Mouse (Mus musculus): ENCODE measurements around the gene Ice1. TPM values are rescaled to one million over a fixed set of nuclear protein-coding genes. Genes with fewer than 3 reads are reported as not detected.

Ice1 gene
- polyA plus RNA-seq, 1 experiment from 2014 or later: 19.9 TPM

GRCm38 (mm10) chr13:70539842-70540241, 97.6 kb downstream of the Ice1 start:
- no peak overlapping the region for H3K9ac ChIP-seq
- H3K27me3 ChIP-seq: no peaks in the 10 kb centered on the region
- no peak overlapping the region for H3K27ac ChIP-seq
- no peak for ATAC-seq (replicated peaks; ENCODE audit: low FRiP score)
- no peaks in the 10 kb centered on the region for H3K4me1 ChIP-seq
- H3K4me2 ChIP-seq: no peak overlapping the region
- no peak overlapping the region for H3K4me3 ChIP-seq (replicated peaks)
- H3K36me3 ChIP-seq: no peaks in the 10 kb centered on the region
- no peaks in the 10 kb centered on the region for H3K9me3 ChIP-seq (replicated peaks)
- 95% methylated on average over 1 of the region's 1 CpGs for whole genome bisulfite sequencing

GRCm38 (mm10) chr13:70533412-70533811, 104.0 kb downstream of the Ice1 start:
- 91% methylated on average over 5 of the region's 5 CpGs for WGBS
- no peaks in the 10 kb centered on the region for H3K4me1 ChIP-seq
- no peak for ATAC-seq (replicated peaks; ENCODE audit: low FRiP score)

GRCm38 (mm10) chr13:70532719-70533118, 104.7 kb downstream of the Ice1 start:
- no peaks in the 10 kb centered on the region for H3K36me3 ChIP-seq
- 90% methylated on average over 10 of the region's 10 CpGs for WGBS
- no peaks in the 10 kb centered on the region for H3K9me3 ChIP-seq (replicated peaks)
- no peaks in the 10 kb centered on the region for H3K4me1 ChIP-seq
- no peak for ATAC-seq (replicated peaks; ENCODE audit: low FRiP score)
- H3K4me2 ChIP-seq: no peak overlapping the region
- H3K27ac ChIP-seq: no peak overlapping the region
- no peaks in the 10 kb centered on the region for H3K27me3 ChIP-seq
- no peak overlapping the region for H3K9ac ChIP-seq
- H3K4me3 ChIP-seq (replicated peaks): no peak overlapping the region

More at GRCm38 (mm10) chr13:70533412-70533811, 104.0 kb downstream of the Ice1 start:
- H3K27ac ChIP-seq: no peak overlapping the region
- no peaks in the 10 kb centered on the region for H3K36me3 ChIP-seq
- H3K4me3 ChIP-seq (replicated peaks): no peak overlapping the region
- H3K4me2 ChIP-seq: no peak overlapping the region
- no peaks in the 10 kb centered on the region for H3K9me3 ChIP-seq (replicated peaks)
- H3K9ac ChIP-seq: no peak overlapping the region
- no peaks in the 10 kb centered on the region for H3K27me3 ChIP-seq

DNA sequence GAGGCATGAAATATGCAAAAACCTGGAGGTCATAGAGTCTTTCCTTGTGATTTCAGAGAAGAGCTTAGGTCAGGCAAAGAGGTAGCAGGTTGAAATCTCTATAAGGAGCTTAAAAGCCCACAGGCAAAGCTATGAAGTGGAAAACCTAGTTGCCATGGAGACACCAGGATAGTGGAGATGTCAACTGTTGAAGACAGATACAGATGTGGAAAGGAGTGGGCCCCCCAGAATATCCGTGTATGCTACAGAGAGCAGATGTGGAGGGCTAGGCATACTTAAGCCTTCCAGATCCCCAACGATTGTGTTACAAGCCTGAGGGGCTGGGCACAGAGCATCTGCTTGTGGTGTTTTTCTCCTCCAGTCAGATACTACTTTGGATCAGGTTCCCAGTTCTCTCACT, 119.8 kb downstream of the Ice1 start:
- Histone ChIP-seq H3K27me3 (no peaks in the 10 kb centered on the region), H3K4me3 (replicated peaks) (no peak overlapping the region), H3K4me2 (no peak overlapping the region), H3K9ac (no peak overlapping the region), H3K9me3 (replicated peaks) (no peaks in the 10 kb centered on the region), H3K4me1 (no peaks in the 10 kb centered on the region), H3K36me3 (no peaks in the 10 kb centered on the region), H3K27ac (no peak overlapping the region)
- no peak for ATAC-seq (replicated peaks; ENCODE audit: low FRiP score)
- 65% methylated on average over 2 of the region's 2 CpGs for WGBS

GRCm38 (mm10) chr13:70515004-70515403, 122.4 kb downstream of the Ice1 start:
- Histone ChIP-seq H3K27me3 (no peaks in the 10 kb centered on the region), H3K4me1 (no peaks in the 10 kb centered on the region), H3K36me3 (no peaks in the 10 kb centered on the region), H3K27ac (no peak overlapping the region), H3K9ac (no peak overlapping the region), H3K4me3 (replicated peaks) (no peak overlapping the region), H3K4me2 (no peak overlapping the region), H3K9me3 (replicated peaks) (no peaks in the 10 kb centered on the region)
- WGBS: 80% methylated on average over 2 of the region's 2 CpGs
- no peak for ATAC-seq (replicated peaks; ENCODE audit: low FRiP score)

DNA sequence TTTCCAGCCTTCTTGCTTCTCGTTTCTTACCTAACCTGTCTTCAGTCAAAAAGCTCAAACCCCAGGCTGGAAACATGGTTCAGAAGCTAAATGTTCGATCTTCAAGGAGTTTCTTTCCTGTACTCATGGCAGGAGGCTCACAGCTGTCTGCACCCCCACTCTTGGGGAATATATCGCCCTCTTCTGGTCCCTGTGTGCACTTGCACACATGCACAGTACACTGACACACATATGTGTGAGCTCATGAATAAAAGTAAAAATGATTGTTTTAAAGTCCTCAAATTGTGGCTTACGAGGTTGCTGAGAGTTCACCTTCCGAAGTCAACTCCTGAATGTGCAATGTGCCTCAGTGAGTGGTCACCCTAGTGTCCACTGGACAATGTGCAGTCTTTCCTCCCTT, 127.2 kb downstream of the Ice1 start:
- no peak for ATAC-seq (replicated peaks; ENCODE audit: low FRiP score)
- Histone ChIP-seq H3K27ac (no peak overlapping the region), H3K9ac (no peak overlapping the region), H3K9me3 (replicated peaks) (no peaks in the 10 kb centered on the region), H3K4me1 (no peaks in the 10 kb centered on the region), H3K36me3 (no peaks in the 10 kb centered on the region), H3K4me3 (replicated peaks) (no peak overlapping the region), H3K27me3 (no peaks in the 10 kb centered on the region), H3K4me2 (no peak overlapping the region)
- 78% methylated on average over 5 of the region's 5 CpGs for WGBS

DNA sequence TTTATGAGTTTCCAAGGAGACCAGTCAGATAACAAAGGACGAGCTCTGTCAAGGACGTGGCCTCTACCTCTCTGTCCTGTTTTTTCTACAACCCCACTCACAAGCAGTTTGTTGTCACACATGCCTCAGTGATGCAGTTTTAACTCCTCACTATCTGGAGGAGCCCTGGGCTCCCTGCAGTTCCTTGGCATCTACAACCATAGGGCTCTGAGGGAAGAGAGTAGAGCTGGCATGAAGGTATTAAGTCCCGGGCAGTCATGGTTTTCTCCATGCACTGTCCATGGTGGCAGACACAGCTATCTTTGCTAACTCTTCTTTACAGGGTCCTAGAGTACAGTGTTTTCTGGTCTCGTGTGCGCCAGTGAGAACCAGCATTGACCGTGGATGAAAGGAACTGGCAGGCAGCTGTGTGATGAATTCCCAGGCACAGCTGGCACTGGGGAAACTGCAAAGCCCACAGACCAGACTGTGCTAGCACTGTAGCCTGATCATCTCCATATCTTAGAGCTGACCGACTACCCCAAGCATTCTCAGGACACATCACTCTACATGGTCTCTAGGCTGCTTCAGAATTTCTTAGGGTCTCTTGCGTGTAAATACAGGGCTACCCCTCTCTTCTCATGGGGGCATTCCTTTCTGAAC, 127.9 kb downstream of the Ice1 start:
- Histone ChIP-seq H3K9me3 (replicated peaks) (no peaks in the 10 kb centered on the region), H3K4me3 (replicated peaks) (no peak overlapping the region), H3K4me2 (no peak overlapping the region), H3K27me3 (no peaks in the 10 kb centered on the region), H3K4me1 (no peaks in the 10 kb centered on the region), H3K36me3 (no peaks in the 10 kb centered on the region), H3K9ac (no peak overlapping the region), H3K27ac (no peak overlapping the region)
- no peak for ATAC-seq (replicated peaks; ENCODE audit: low FRiP score)
- WGBS: 77% methylated on average over 8 of the region's 8 CpGs

DNA sequence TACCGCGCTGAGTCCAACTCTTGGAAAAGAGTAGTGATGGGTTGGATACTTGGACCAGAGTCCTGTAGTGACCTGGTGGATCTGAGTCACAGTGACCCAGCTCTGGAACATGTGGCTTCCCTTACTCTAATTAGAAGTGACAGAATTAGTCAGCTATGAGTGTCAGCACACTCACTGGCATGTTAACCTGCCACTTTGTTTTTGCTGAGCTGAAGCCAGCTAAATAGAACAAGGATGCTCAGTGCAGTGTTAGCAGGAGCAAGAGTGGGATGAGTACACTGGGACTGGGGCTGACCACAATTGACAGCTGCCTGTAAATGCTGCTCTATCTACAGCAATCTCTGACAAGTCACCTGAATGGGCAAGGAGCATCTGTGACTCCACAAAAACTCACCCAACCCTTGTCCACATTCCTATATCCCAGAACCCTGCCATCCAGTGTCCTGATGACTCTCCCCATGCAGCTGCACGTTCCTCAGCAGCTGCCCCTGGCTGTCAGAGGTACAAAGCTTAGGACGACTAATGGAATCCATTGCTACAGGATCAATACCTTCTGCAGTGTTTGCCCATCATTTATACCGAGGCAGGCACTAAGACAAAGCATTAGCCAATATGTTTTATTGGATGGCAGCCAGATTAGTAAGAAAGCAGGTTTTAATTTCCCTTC, 128.6 kb downstream of the Ice1 start:
- no peak for ATAC-seq (replicated peaks; ENCODE audit: low FRiP score)
- no peak overlapping the region for H3K27ac ChIP-seq
- H3K9ac ChIP-seq: no peak overlapping the region
- H3K9me3 ChIP-seq (replicated peaks): no peaks in the 10 kb centered on the region
- H3K4me2 ChIP-seq: no peak overlapping the region
- H3K4me1 ChIP-seq: no peaks in the 10 kb centered on the region
- no peaks in the 10 kb centered on the region for H3K36me3 ChIP-seq
- 71% methylated on average over 5 of the region's 5 CpGs for WGBS
- no peaks in the 10 kb centered on the region for H3K27me3 ChIP-seq
- H3K4me3 ChIP-seq (replicated peaks): no peak overlapping the region

Other genes starting within 250 kb of the Ice1 start
- gene Adamts16, start 204.2 kb upstream of the Ice1 start, polyA plus RNA-seq (2015; fragmentation: Nextera tagmentation; extraction: Ambion mirVana): 14.5 and 15.2 TPM in 2 replicates

All from kidney, embryonic 15.5 days (tissue).